Mouse (Mus musculus) heart, postnatal 14 days (tissue): ENCODE measurements around the gene Nrp1. TPM values are rescaled to one million over a fixed set of nuclear protein-coding genes. Genes with fewer than 3 reads are reported as not detected.
A peak's percentile ranks its signal among the peaks of the same experiment; 100 is the strongest.

ENCODE experiments used
- DNase-seq, 2 experiments: peaks; one replicate each; pipeline ENCODE4 v3.0.0; 2021 to 2022
- intact Hi-C: fragments of 180-260 bp; cut with DNase I; formaldehyde crosslinking; loops from one replicate; pipeline ENCODE4 v1.15.1; 2025
- total RNA-seq, 2 experiments: library from RNA; stranded (reverse); gene quantifications; 2 replicates each; pipeline ENCODE4 v1.2.3; 2021

The Nrp1 gene
- total RNA-seq, 2 experiments from 2014 or later: 128 to 131 TPM

DNA sequence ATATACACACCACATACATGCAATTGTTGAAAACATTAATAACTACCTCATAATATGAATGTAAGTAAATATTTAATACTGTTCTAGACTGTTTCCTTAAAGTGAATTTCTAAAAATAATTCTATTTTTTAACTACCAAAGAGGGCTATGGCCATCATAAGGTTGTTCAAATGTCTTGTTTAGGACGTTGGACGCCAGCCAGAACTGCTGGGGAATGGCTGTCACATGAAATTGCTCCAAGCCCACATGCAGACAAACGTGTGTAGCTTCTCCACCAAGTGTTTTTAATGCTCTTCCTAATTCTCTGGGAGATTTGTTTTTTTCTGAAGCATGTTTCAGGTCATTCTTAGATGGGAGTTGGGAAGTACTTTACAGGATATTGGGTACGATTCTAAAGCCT, 55.0 kb downstream of the Nrp1 start:
- peak; percentile 40 to 42 for DNase-seq
- intact Hi-C loops: no loop called here

DNA sequence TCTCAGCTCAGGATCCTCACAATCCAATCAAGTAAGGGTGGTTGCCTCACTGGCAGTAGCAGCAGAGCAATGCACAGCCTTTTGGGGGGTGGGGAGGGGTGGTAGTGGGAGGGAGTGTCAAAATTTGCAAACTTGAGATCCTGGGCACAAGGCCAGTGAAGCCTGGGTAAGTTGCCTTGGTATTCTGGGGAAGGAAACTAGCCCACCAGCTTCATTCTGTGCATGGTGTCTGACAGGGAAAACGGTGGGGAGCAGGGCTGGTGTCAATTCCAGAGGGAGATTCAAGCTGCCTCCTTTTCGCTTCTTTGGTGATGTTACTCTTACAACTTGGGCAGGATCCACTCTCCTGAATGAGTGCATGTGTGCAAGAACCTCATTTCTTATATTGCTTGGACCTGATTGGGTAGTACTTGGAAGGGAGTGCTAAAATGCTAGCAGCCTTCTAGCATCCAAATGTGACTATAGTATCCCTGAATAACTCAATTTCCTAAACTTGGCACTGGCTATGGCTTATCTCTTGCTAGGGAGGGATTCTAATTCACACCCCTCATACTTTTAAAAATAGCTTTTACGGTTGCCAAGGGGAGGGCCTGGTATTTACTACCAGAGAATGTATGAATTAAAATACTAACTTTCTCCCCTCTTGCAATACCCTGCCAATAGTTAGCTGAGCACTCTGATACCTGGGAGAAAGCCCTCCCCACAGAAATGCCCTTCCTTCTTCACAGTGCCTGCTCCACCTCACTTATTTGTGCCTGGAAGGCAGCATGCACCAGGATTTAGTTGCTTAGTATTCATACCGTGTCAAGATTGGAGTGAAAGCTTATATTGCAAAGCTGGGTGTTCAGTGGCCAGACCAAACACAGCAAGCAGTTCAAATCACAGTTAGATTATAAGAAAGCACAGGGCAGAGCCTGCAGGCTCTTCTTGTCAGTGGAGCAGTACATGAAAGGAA, 57.6 kb downstream of the Nrp1 start:
- DNase-seq: no peak
- intact Hi-C loops: loop anchor here (5.0 kb wide), 1 partner anchor 49 kb away; no protein-coding TSS in a partner anchor

DNA sequence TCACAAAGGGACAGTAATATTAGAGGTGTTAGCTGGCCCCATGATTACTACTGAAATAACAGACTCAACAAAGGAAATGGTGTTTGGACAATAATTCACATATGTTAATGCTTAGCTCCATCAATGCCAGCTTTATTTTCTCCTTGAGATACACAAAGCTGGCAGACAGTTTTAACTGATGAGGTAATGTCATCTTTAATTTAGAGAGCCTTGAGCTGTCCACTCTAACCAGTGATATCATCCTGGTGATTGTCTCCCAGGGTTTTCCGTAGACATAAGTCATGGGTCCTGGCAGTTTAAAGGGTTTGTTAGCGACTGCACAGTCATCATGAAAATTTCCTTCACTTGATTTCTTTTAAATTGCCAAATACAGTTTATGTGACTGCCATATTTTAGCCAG, 58.5 kb downstream of the Nrp1 start:
- no peak for DNase-seq
- intact Hi-C loops: loop anchor here (5.0 kb wide), 1 partner anchor 50 kb away; no protein-coding TSS in a partner anchor

DNA sequence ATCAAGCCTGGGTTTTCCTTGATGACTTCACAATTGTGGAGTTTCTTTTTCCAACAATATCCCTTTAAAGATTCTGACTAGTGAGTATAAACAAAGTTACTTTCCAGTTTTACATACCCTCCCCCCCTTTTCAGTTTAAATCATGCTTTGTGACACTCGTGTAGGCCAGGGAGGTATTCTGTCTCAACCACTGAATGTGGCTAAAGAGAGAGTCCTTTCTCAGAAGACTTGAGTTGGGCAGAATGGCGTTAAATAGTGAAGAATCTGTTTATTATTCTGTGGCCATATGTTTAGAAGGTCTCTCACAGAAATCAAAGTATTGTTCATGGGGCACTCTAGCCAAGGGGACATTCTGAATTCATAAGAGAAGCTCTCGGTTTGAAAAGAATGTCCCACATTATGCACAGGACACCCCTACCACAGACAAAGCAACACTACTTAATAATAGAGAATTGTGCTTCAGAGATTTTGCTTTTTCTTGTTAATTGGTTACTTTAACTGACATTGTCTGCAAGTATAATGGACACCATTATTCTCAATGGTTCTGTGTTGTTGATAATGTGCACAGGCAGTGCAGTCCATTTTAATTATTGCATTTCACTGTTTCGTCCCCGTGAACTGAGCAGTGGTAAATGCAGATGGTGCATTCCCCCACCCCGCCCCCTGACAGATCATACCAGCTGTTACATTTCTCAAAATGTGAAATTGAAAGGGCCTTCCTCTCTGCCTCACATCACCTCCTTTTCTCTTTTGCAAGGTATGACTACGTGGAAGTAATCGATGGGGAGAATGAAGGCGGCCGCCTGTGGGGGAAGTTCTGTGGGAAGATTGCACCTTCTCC, 59.8 kb downstream of the Nrp1 start:
- intact Hi-C loops: loop anchor here (5.0 kb wide), 1 partner anchor 51 kb away; no protein-coding TSS in a partner anchor

DNA sequence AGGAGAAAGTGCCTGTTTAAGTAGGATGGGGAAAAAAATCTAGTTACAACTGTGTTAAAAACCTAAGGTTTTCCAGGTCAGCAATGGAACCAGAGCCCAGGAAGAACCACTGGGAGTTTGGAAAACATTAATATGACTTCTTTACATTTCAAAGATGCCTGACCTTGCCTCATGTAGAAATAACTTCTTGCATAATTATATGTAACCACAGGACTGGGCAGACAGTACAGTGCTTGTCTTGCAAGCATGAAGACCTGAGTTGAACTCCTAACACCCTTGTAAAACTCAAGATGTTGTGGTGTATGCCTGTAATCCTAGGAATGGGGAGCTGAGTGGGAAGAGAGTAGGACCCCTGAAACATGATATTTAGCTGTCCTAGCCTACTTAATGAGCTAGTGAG, 61.6 kb downstream of the Nrp1 start:
- intact Hi-C loops: loop anchor here (5.0 kb wide), 1 partner anchor 53 kb away; no protein-coding TSS in a partner anchor
- DNase-seq: no peak

More for the DNA sequence above, 59.8 kb downstream of the Nrp1 start:
- DNase-seq: no peak

DNA sequence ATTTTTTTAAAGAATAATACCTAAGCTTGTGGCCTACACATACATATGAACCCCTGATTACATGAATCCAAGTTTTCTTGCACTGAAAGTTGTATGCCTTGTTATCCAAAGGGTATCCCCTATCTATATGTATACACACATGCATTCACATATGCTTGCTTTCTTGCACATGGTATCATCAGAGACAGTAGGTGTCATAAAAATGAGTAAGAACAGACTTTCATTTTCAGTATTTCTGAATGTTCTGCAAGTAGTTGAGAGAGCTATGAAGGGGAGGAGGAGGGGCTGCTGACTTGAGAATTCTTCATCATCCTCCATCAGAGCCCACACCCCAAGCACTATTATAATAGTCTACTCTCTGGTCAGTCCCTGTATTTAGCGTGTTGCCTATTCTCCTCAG, 62.0 kb downstream of the Nrp1 start:
- no peak for DNase-seq
- intact Hi-C loops: no loop called here

DNA sequence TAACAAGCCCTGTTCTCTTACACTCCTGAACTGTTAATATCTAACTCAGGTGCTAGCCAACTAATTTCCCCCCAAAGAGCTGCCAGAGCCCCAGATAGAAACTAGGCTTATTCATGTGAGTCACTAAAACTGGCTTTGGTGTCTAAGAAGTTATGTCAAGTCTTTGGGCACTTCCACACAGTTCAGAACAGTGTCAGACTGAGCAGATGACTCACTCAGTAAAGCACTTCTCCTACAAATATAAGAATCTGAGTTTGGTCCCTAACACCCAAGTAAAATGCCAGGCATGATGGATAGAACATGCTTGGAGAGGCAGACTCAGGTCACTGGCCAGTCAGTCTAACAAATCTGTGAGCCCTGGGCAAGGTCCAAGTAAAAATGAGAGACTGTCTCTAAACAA, 65.4 kb downstream of the Nrp1 start:
- intact Hi-C loops: no loop called here
- no peak for DNase-seq

DNA sequence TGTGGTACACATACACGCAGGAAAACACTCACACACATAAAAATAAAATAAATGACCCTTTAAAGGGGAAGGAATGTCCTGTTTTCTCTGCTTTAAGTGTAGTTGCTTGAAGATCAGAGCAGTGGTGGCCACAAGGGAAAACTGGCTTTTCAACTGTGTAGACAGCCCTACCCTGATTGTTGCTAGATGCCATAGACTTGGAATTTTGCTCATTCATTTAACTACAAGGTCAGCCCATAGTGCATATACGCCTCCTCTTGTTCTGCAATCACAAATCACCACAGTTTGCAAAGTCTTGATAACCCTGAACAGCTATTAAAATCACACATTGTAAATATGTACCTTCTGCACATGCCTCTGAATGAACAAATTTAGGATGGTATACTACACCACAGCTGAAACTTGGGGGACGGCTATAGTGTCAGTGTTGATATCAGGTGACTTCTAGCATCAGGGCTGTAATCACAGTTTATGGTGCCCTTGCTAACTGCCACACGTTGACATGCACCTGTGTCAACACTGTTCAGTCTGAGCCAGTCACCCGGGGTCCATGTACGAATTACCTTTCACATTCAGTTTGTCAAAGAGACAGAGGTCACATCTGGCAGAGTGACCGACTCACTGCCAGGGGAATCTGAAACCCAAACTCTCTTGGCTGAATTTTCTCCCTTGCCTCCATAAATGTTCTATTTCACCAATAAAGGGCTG, 66.4 kb downstream of the Nrp1 start:
- DNase-seq: no peak
- intact Hi-C loops: no loop called here

DNA sequence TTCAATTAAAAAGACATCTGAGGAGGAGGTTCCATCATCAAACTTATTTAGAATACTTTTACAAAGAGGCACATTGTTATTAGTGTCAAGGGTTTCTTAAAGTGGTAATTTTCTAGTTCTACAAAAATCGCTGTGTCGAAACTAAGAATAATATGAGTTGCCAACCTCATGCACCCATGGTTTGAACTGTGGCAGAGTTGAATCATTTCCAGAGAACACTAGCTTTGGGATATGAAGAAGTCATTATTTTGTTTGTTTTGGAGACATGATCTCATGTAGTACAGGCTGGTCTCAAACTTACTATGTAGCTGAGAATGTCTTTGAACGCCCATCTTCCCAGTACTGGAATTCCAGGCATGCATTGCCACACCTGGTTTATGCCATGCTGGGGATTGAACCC, 68.7 kb downstream of the Nrp1 start:
- DNase-seq: no peak
- intact Hi-C loops: no loop called here

DNA sequence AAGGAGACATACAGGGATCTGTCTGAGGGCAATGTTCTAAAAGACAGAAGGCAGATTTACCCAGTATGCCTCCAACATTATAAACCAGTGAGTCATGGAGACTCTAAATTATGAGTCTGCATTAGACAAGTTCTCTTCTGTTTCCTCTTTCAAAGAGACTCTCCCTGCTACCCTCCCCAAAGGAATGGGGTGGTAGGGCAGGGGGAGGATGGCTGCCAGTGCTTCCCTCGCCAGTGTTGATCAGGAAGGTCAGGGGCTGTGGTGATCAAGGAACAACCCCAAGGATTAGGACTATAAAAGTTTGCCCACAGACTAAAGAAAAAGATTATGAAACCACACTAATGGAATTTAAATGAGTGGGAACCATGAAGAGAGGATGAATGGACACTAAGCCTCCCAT, 70.6 kb downstream of the Nrp1 start:
- no peak for DNase-seq
- intact Hi-C loops: no loop called here

DNA sequence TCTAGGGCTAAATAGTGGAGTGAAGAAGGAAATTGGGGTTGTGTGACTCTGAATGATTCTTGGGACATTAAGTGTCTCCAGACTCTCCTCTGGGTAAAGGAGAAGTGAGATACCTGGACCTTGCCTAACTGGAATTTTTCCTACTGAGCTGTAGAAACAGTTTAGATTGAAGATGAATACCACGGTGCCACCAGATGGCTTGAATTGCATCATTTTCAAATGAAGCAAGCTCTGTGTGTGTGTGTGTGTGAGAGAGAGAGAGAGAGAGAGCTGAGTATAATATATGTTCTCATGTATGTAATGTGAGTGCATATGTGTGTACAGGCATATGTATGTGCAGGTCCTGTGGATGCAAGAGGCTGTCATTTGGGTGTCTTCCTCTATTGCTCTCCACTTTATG, 72.7 kb downstream of the Nrp1 start:
- no peak for DNase-seq
- intact Hi-C loops: no loop called here

DNA sequence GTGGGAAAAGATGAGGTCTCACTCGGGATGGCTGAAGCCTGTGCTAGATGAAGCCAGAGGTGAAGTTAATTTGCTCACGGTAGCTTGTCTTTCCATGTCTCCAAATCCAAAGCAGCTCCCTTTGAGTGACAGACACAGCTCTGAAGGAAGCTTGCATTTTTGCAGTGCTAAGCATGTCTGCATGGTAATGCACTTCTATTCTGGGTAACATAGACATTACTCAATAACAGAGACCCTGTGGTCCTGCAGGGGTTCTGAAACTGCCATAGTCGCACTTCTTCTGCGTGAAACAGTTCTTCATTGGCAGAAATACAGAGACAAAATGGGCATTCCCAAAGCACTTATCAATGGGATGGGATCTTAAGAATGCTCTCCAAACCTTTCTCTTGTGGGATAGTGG, 77.3 kb downstream of the Nrp1 start:
- intact Hi-C loops: loop anchor here (5.0 kb wide), 2 partner anchors 58 to 73 kb away; no protein-coding TSS in a partner anchor

DNA sequence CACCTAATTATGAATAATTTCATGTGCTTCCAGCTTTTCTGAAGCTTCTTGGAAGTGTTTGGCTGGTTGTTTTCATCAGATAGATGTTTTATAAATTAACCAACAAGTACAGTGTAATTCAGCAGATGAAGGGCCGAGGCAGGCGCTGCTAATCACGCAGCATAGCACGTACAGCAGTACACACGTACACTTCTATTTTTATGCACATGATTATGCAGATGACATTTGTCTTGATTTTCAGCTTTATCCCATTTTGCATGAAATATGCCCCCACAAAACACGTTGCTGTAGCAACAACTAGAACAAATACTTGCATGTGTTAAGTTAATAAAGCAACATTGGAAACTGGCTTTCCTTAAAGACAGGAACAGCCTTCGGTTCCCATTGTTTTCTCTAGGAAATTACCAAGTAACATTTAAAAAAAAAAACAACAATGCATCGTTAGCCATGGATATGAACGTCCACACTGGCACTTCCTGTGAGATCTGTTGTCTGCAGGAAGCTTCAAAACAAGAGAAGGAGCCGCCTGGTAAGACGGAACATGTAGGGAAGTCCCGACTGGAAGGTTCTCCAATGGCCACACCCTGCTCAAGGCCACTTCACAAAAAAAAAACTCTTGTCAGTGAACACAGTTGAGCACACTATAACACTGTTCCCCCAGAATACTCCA, 78.9 kb downstream of the Nrp1 start:
- intact Hi-C loops: loop anchor here (5.0 kb wide), 2 partner anchors 60 to 75 kb away; no protein-coding TSS in a partner anchor
- no peak for DNase-seq

More for the DNA sequence above, 77.3 kb downstream of the Nrp1 start:
- no peak for DNase-seq

DNA sequence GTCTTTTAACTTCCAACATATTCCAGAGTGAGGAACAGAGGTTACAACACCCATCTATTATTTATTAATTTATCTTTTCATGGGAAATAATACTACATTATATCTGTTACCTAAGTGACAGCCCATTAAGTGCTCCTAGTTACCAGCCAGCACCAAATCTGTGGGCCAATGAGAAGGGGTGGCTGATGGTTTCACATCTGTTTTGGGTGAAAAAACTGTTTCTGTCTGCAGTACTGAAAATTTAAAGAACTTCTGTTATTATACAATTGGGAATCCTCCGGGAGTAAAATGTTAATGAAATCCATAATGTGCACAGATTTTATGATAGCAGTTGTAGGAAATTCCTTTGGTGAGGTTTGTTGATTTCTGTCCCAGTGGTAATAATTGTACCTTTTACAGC, 83.0 kb downstream of the Nrp1 start:
- intact Hi-C loops: no loop called here
- no peak for DNase-seq

DNA sequence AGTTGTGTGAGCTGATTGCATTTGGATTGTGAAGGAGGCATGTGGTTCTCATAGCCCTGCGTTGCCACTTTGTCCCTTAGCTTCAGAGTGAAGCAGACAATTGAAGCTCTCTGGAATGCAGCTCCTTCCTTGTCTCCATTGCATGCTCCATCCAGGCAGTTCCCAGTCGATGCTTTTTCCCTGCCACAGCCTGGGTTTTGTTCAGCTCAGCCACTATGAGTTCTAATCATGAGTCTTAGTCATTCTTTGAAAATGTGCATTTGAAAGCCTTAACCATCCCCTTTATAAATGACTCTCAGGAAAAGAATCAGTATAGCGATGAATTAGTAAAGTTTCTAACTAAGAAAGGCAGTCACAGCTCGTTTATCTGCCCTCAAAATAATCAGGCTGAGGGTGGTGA, 87.2 kb downstream of the Nrp1 start:
- intact Hi-C loops: no loop called here
- no peak for DNase-seq

DNA sequence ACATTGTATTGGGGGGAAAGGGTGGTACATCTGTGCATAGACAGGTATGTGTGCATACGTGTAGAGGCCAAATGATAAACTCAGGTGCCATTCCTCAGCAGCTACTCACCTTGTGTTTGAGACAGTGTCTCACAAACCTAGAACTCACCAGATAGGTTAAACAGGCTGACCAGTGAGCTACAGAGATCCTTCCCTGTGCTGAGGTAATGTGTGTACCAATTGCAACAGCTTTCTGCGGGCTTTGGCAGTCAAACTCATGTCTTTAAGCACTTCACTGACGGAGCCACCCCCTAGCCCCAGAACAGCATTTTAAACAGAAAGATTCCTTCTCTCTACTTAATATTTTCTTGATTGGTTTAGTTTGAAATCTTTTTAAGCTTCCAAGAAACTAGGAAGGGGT, 88.2 kb downstream of the Nrp1 start:
- intact Hi-C loops: no loop called here
- DNase-seq: no peak

DNA sequence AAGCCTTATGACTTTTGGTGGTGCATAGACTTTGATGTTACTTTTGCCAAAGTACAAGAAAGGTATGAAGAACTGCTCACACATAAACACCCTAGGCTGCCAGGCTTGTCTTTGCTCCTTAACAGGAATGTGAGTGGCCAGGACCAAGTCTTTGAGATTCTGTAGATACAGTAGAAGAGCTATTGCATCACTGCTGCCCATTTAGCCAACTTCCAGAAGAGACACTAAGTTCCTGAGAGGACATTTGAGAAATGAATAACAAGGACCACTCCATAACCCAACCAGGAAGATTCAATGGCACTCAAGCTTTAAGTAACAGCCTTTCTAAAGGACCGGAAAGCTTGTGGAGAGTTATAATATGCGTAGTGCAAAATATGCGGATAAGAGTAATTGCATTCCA, 88.9 kb downstream of the Nrp1 start:
- intact Hi-C loops: no loop called here
- no peak for DNase-seq

DNA sequence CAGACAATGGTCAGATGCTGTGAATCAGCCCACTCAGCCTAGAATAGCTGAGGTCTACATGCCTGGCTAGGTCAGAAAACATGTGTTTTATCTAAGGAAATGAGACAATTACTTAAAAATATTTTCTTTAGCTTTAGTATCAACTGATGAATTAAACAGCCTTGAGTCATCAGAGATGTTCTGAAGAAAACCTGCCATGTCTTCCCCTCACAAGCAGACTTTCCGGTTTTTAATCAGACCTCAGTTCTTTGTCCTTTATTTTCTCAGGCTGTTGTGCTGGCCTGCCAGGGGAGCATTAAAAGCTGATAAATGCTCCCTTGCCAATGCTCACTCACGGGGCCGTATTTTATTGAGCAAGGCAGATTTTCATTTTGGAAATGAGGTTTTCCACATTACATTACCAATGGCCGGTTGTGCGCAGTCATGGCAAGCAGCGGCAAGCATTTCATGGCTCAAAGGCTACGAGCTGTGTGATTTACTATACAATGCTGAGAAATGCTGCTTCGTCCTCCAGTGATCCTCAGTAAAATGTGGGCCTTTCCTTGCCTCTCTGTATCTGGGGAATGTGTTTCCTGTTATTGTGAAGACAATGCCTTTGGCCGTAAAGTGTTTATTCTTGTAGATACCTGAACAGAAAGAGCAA, 92.1 kb downstream of the Nrp1 start:
- no peak for DNase-seq
- intact Hi-C loops: no loop called here

DNA sequence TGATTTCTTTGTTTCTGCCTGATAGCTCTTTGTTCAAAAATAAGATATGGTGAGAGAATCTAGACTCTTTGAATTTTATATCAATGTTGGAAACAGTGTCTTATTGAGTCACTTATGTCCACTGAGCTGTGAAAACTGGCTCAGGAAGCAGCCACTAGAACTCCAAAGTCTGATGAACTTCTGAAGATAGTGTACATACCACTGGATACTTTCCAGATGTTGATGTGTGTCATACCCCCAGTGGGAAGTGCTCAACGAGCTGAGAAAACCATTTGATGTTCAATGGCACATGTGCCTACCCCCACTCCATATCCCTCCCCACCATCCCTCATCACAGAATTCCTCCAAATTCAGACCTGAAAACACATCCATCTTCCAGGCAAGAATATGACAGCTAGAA, 92.7 kb downstream of the Nrp1 start:
- DNase-seq: no peak
- intact Hi-C loops: no loop called here
